Mouse (Mus musculus) gastrocnemius, adult 2 months (tissue): Measurements from ENCODE around the gene Dnaaf1. TPM values are rescaled to one million over a fixed set of nuclear protein-coding genes. Genes with fewer than 3 reads are reported as not detected.

Experiments used
- DNase-seq: peaks from one replicate; pipeline ENCODE4 v3.0.0; 2022
- H3K27ac ChIP-seq: fragments of 200-600 bp; 2 replicates; pipeline ENCODE4 v1.8.1; 2022; ENCODE audit warnings: mild to moderate bottlenecking
- H3K4me3 ChIP-seq: fragments of 200-600 bp; 2 replicates; pipeline ENCODE4 v1.8.1; 2022; ENCODE audit warnings: mild to moderate bottlenecking, moderate library complexity
- CTCF ChIP-seq: fragments of 200-600 bp; IDR thresholded peaks from 2 replicates; pipeline ENCODE4 v1.8.1; 2022; ENCODE audit warnings: antibody characterized with exemption, mild to moderate bottlenecking, moderate library complexity
- intact Hi-C: fragments of 180-260 bp; cut with DNase I; formaldehyde crosslinking; loops from one replicate; pipeline ENCODE4 v1.15.1; 2025
- total RNA-seq, 2 experiments: library from RNA; stranded (reverse); gene quantifications; 2 replicates each; pipeline ENCODE4 v1.2.3; 2021

Gene Dnaaf1
- total RNA-seq, 2 experiments from 2014 or later = not detected

GRCm38 (mm10) chr8:119630841-119631240 is 55.8 kb downstream of the Dnaaf1 start:
- intact Hi-C loops = no loop called here
- TF ChIP-seq CTCF = no peak
- no peak for DNase-seq
- no peak overlapping the region for H3K4me3 ChIP-seq
- no peak overlapping the region for H3K27ac ChIP-seq

GRCm38 (mm10) chr8:119632246-119632645 is 57.2 kb downstream of the Dnaaf1 start:
- H3K27ac ChIP-seq = no peak overlapping the region
- H3K4me3 ChIP-seq = no peak overlapping the region
- DNase-seq = no peak
- intact Hi-C loops = no loop called here
- TF ChIP-seq CTCF = no peak

GRCm38 (mm10) chr8:119632909-119633308 is 57.9 kb downstream of the Dnaaf1 start:
- Histone ChIP-seq H3K27ac (no peak overlapping the region), H3K4me3 (no peak overlapping the region)
- DNase-seq = no peak
- no peak for TF ChIP-seq CTCF
- intact Hi-C loops = no loop called here

- TF ChIP-seq CTCF = no peak
- Histone ChIP-seq H3K27ac (peak overlapping the region; percentile 75), H3K4me3 (peak overlapping the region; percentile 56)
- intact Hi-C loops = no loop called here
- no peak for DNase-seq
These were observed 59.7 kb downstream of the Dnaaf1 start for GRCm38 (mm10) chr8:119634616-119635336.

GRCm38 (mm10) chr8:119635378-119635777 is 60.3 kb downstream of the Dnaaf1 start, which contains the start of gene Kcng4:
Kcng4 (minus strand) TSS chr8:119635680.
- Histone ChIP-seq H3K4me3 (peak within 1 kb of the TSS; percentile 56), H3K27ac (peak within 1 kb of the TSS; percentile 75)
- intact Hi-C loops = no loop called here
- DNase-seq = peak; percentile 75
- TF ChIP-seq CTCF = no peak

GRCm38 (mm10) chr8:119635958-119636357 is 60.9 kb downstream of the Dnaaf1 start:
- no peak for TF ChIP-seq CTCF
- intact Hi-C loops = no loop called here
- Histone ChIP-seq H3K4me3 (peak overlapping the region; percentile 56), H3K27ac (peak overlapping the region; percentile 75)
- DNase-seq = no peak

GRCm38 (mm10) chr8:119636766-119637165 is 61.7 kb downstream of the Dnaaf1 start:
- TF ChIP-seq CTCF = no peak
- no peak overlapping the region for H3K4me3 ChIP-seq
- peak overlapping the region; percentile 75 for H3K27ac ChIP-seq
- intact Hi-C loops = no loop called here
- DNase-seq = no peak

GRCm38 (mm10) chr8:119637381-119637780 is 62.3 kb downstream of the Dnaaf1 start:
- Histone ChIP-seq H3K4me3 (no peak overlapping the region), H3K27ac (peak overlapping the region; percentile 75)
- DNase-seq = no peak
- intact Hi-C loops = no loop called here
- no peak for TF ChIP-seq CTCF

- DNase-seq = no peak
- intact Hi-C loops = no loop called here
- peak; percentile 6; the same call in 1 of the 2 replicates for TF ChIP-seq CTCF
- Histone ChIP-seq H3K27ac (peak overlapping the region; percentile 75), H3K4me3 (no peak overlapping the region)
These were observed 63.2 kb downstream of the Dnaaf1 start for GRCm38 (mm10) chr8:119638261-119638660.

- TF ChIP-seq CTCF = no peak
- DNase-seq = no peak
- intact Hi-C loops = loop anchor here (1.0 kb wide), 1 partner anchor 30 kb away; no protein-coding TSS in a partner anchor
- H3K4me3 ChIP-seq = no peak overlapping the region
- peak overlapping the region; percentile 75 for H3K27ac ChIP-seq
These were observed 64.8 kb downstream of the Dnaaf1 start for GRCm38 (mm10) chr8:119639798-119640197.

- TF ChIP-seq CTCF = no peak
- Histone ChIP-seq H3K27ac (no peak overlapping the region), H3K4me3 (no peak overlapping the region)
- intact Hi-C loops = no loop called here
- DNase-seq = no peak
These were observed 66.0 kb downstream of the Dnaaf1 start for GRCm38 (mm10) chr8:119641058-119641457.

GRCm38 (mm10) chr8:119642960-119643359 is 67.9 kb downstream of the Dnaaf1 start:
- Histone ChIP-seq H3K4me3 (no peak overlapping the region), H3K27ac (no peak overlapping the region)
- DNase-seq = no peak
- intact Hi-C loops = no loop called here
- TF ChIP-seq CTCF = no peak

- intact Hi-C loops = no loop called here
- no peak for TF ChIP-seq CTCF
- DNase-seq = no peak
- no peak overlapping the region for H3K4me3 ChIP-seq
- H3K27ac ChIP-seq = no peak overlapping the region
These were observed 69.5 kb downstream of the Dnaaf1 start for GRCm38 (mm10) chr8:119644429-119644960.
